8 mouse cellular contexts compared by ENCODE assay signal in the genomic region with DNA sequence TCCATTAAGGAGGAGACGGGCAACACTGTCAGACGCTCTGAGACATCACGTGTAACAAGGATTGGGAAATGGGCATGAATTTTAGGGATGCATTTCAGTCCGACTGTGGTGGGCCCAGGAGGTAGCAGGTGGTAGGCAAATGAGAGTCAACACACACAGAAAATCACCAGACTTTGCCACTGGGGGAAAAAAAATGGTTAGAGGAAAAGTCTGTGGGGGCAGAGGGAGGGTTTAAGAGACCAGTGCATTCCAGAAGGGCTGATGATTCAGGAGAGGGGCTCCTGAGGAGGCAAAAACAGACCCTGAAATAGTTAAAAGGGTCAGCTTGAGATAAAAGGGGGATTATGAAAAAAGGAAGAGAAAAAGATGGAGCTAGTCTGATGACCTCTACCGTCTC. TPM values are rescaled to one million over a fixed set of nuclear protein-coding genes. Genes with fewer than 3 reads are reported as not detected.
A peak's percentile ranks its signal among the peaks of the same experiment; 100 is the strongest.
DNase-seq lines count a peak whose midpoint lies in the region; ATAC-seq and TF ChIP-seq lines count a peak whose summit lies in the region.

No protein-coding gene starts in this region.

- no peaks in the 10 kb centered on the region; the same call in 1 of the 2 replicates for H3K36me3 ChIP-seq in heart, embryonic 14.5 days (ENCODE audit: control insufficient read depth, insufficient read depth, low read length)
- no peaks in the 10 kb centered on the region for H3K36me3 ChIP-seq in ES-E14 (ENCODE audit: control insufficient read depth, insufficient read depth, low read length, poor library complexity, severe bottlenecking)
- no peaks in the 10 kb centered on the region for H3K36me3 ChIP-seq in forebrain, embryonic 16.5 days (ENCODE audit: control insufficient read depth, insufficient read depth)
- no peaks in the 10 kb centered on the region for H3K36me3 ChIP-seq in liver, embryonic 16.5 days (ENCODE audit: control insufficient read depth, insufficient read depth)

- in situ Hi-C loops in ES-E14 (cut with MboI; ENCODE audit: low sequenced_read_pairs in 2 of 2, unreplicated experiment in 2 of 2) = loop anchor here in 1 of 2 experiments (25.0 kb wide), 1 partner anchor 1210 kb away; no protein-coding TSS in a partner anchor

- peak overlapping the region in 1 of 2 experiments; percentile 68; a peak in 2 of 4 replicates for H3K4me3 ChIP-seq in heart, embryonic 14.5 days (ENCODE audit: control insufficient read depth in 1 of 2, insufficient read depth in 1 of 2, low read depth in 1 of 2, low read length in 2 of 2)
- H3K4me3 ChIP-seq in ES-E14 (ENCODE audit: insufficient read depth in 1 of 2, low read depth in 1 of 2, low read length in 2 of 2, poor library complexity in 1 of 2, severe bottlenecking in 1 of 2) = peak overlapping the region in 1 of 2 experiments; percentile 92; a peak in 1 of 4 replicates
- peak overlapping the region; percentile 86; the same call in 1 of the 2 replicates for H3K4me3 ChIP-seq in forebrain, embryonic 16.5 days (replicated peaks; ENCODE audit: low read length)
- peak overlapping the region; percentile 90 for H3K4me3 ChIP-seq in liver, embryonic 16.5 days (ENCODE audit: low read depth, low read length)

- peak overlapping the region; percentile 61 for H3K4me2 ChIP-seq in heart, embryonic 14.5 days (ENCODE audit: low read length)
- peak overlapping the region; percentile 73 for H3K4me2 ChIP-seq in forebrain, embryonic 16.5 days (ENCODE audit: low read length)
- H3K4me2 ChIP-seq in liver, embryonic 16.5 days (ENCODE audit: low read depth, low read length) = peak overlapping the region; percentile 77

- DNase-seq in heart, postnatal 36 days = no peak
- DNase-seq in ES-E14 (ENCODE audit: low read depth, low spot score) = no peak
- DNase-seq in layer of hippocampus, postnatal 14 days (ENCODE audit: low spot score in 2 of 2) = no peak
- no peak for DNase-seq in frontal cortex, postnatal 25 days (ENCODE audit: low spot score in 2 of 2)

- intact Hi-C loops in heart, postnatal 36 days (cut with DNase I) = no loop called here

- no peak overlapping the region for H3K27ac ChIP-seq in heart, embryonic 14.5 days (replicated peaks in 1 of 2; ENCODE audit: control insufficient read depth in 1 of 2, insufficient read depth in 1 of 2, low read depth in 2 of 2, low read length in 2 of 2)
- no peak overlapping the region for H3K27ac ChIP-seq in ES-E14 (ENCODE audit: insufficient read depth, low read depth, low read length, poor library complexity, severe bottlenecking)
- H3K27ac ChIP-seq in forebrain, embryonic 16.5 days (ENCODE audit: low read length) = no peak overlapping the region
- no peak overlapping the region for H3K27ac ChIP-seq in liver, embryonic 16.5 days (ENCODE audit: low read length)

- no peaks in the 10 kb centered on the region for H3K27me3 ChIP-seq in heart, embryonic 14.5 days (ENCODE audit: control insufficient read depth, insufficient read depth, low read length)
- no peaks in the 10 kb centered on the region for H3K27me3 ChIP-seq in forebrain, embryonic 16.5 days (replicated peaks; ENCODE audit: control insufficient read depth, insufficient read depth, low read length)
- no peaks in the 10 kb centered on the region for H3K27me3 ChIP-seq in liver, embryonic 16.5 days (ENCODE audit: control insufficient read depth, insufficient read depth, low read depth, low read length)

- ATAC-seq in heart, embryonic 14.5 days (ENCODE audit: insufficient number of reproducible peaks, insufficient read depth, low FRiP score, low read depth) = no peak
- ATAC-seq in forebrain, embryonic 16.5 days = no peak
- no peak for ATAC-seq in liver, embryonic 16.5 days (ENCODE audit: low read depth)
- no peak for ATAC-seq in megakaryocyte-erythroid progenitor cell, adult 5-6 weeks (replicated peaks; ENCODE audit: low FRiP score, low TSS enrichment, poor library complexity, severe bottlenecking)

- H3K9me3 ChIP-seq in heart, embryonic 14.5 days (ENCODE audit: control insufficient read depth, low read length) = no peaks in the 10 kb centered on the region
- H3K9me3 ChIP-seq in ES-E14 (ENCODE audit: control insufficient read depth, insufficient read depth, low read depth, low read length) = no peaks in the 10 kb centered on the region
- H3K9me3 ChIP-seq in forebrain, embryonic 16.5 days (ENCODE audit: control insufficient read depth, low read length) = no peaks in the 10 kb centered on the region
- no peaks in the 10 kb centered on the region for H3K9me3 ChIP-seq in liver, embryonic 16.5 days (replicated peaks; ENCODE audit: control insufficient read depth, low read length)

- WGBS in heart, embryonic 14.5 days = 79% methylated on average over 5 of the region's 5 CpGs
- WGBS in forebrain, embryonic 16.5 days = 57% methylated on average over 5 of the region's 5 CpGs
- 71% methylated on average over 5 of the region's 5 CpGs for whole genome bisulfite sequencing in liver, embryonic 16.5 days (ENCODE audit: insufficient replicate concordance)

- H3K9ac ChIP-seq in heart, embryonic 14.5 days (ENCODE audit: low read length) = no peak overlapping the region
- H3K9ac ChIP-seq in ES-E14 (ENCODE audit: insufficient read depth, low read depth, low read length, poor library complexity, severe bottlenecking) = 0 out of 2 replicates have a peak overlapping the region, but pooled peaks have one; percentile 10
- no peak overlapping the region for H3K9ac ChIP-seq in forebrain, embryonic 16.5 days (replicated peaks; ENCODE audit: low read depth, low read length)
- peak overlapping the region; percentile 95 for H3K9ac ChIP-seq in liver, embryonic 16.5 days (ENCODE audit: low read depth, low read length)

- peaks cover 2 to 9% of the 10 kb centered on the region in 2 experiments; a peak in 3 of 4 replicates for H3K4me1 ChIP-seq in heart, embryonic 14.5 days (ENCODE audit: control insufficient read depth in 2 of 2, insufficient read depth in 2 of 2, low read length in 2 of 2)
- H3K4me1 ChIP-seq in ES-E14 (ENCODE audit: control insufficient read depth in 2 of 2, insufficient read depth in 2 of 2, low read length in 2 of 2, poor library complexity in 1 of 2) = peaks cover 3 to 9% of the 10 kb centered on the region in 2 experiments; a peak in 3 of 4 replicates
- H3K4me1 ChIP-seq in forebrain, embryonic 16.5 days (replicated peaks; ENCODE audit: control insufficient read depth, insufficient read depth, low read length) = peaks cover 15% of the 10 kb centered on the region
- H3K4me1 ChIP-seq in liver, embryonic 16.5 days (ENCODE audit: control insufficient read depth, low read depth, low read length) = peaks cover 14% of the 10 kb centered on the region

TF ChIP-seq in ES-E14, 5 proteins besides CTCF, POLR2A, EP300 and RAD21:
- no peak for TF ChIP-seq ZC3H11A (IDR thresholded peaks at IDR 0.05; ENCODE audit: borderline replicate concordance, low read depth, low read length)
- TF ChIP-seq CHD2 (IDR thresholded peaks at IDR 0.05; ENCODE audit: low read depth, low read length) = no peak
- no peak for TF ChIP-seq HCFC1 (IDR thresholded peaks at IDR 0.05; ENCODE audit: borderline replicate concordance, insufficient read depth, low read length)
- no peak for TF ChIP-seq MAFK (IDR thresholded peaks at IDR 0.05; ENCODE audit: insufficient read depth, low read depth, low read length)
- TF ChIP-seq ZNF384 (IDR thresholded peaks at IDR 0.05; ENCODE audit: low read depth, low read length) = no peak

RNA-seq across cellular contexts. Expression of gene Nsf, which starts 1.2 kb away (rescaled TPM):
- 26.6 and 26.8 TPM in 2 replicates for polyA plus RNA-seq in heart, embryonic 14.5 days (2014; fragmentation: Nextera tagmentation; extraction: Ambion mirVana)
- 10 to 100 TPM; 26.2 to 27.4 TPM for total RNA-seq in heart, postnatal 36 days (2021)
- 47.5 and 55.0 TPM in 2 replicates for total RNA-seq in ES-E14 (2012; rRNA removed)
- polyA plus RNA-seq in forebrain, embryonic 16.5 days (2015; fragmentation: Nextera tagmentation; extraction: Ambion mirVana) = 99.6 and 128 TPM in 2 replicates
- 20.2 and 25.8 TPM in 2 replicates for polyA plus RNA-seq in liver, embryonic 16.5 days (2015; fragmentation: Nextera tagmentation; extraction: Ambion mirVana)
- total RNA-seq in layer of hippocampus, postnatal 14 days (2021) = 1,000 to 10,000 TPM in 1 of 2 experiments, 100 to 1,000 TPM in 1; 994 to 1,064 TPM
- 44.6 and 58.6 TPM in 2 replicates for total RNA-seq in megakaryocyte-erythroid progenitor cell, adult 5-6 weeks (2014; fragmentation: Nextera tagmentation)
- total RNA-seq in megakaryocyte-erythroid progenitor cell, adult 5-6 weeks (2017) = 39.2 and 42.7 TPM in 2 replicates

RNA-seq across cellular contexts. Expression of gene Arf2, which starts 13.9 kb away (rescaled TPM):
- 60.0 and 66.0 TPM in 2 replicates for polyA plus RNA-seq in heart, embryonic 14.5 days (2014; fragmentation: Nextera tagmentation; extraction: Ambion mirVana)
- 10 to 100 TPM; 29.8 to 30.4 TPM for total RNA-seq in heart, postnatal 36 days (2021)
- total RNA-seq in ES-E14 (2012; rRNA removed) = 14.3 and 25.2 TPM in 2 replicates
- polyA plus RNA-seq in forebrain, embryonic 16.5 days (2015; fragmentation: Nextera tagmentation; extraction: Ambion mirVana) = 177 and 186 TPM in 2 replicates
- polyA plus RNA-seq in liver, embryonic 16.5 days (2015; fragmentation: Nextera tagmentation; extraction: Ambion mirVana) = 16.3 and 16.7 TPM in 2 replicates
- 10 to 100 TPM; 55.8 to 56.2 TPM for total RNA-seq in layer of hippocampus, postnatal 14 days (2021)
- total RNA-seq in megakaryocyte-erythroid progenitor cell, adult 5-6 weeks (2014; fragmentation: Nextera tagmentation) = 7.6 and 16.8 TPM in 2 replicates
- 13.9 and 27.0 TPM in 2 replicates for total RNA-seq in megakaryocyte-erythroid progenitor cell, adult 5-6 weeks (2017)

Comparison
In these comparisons a context has a peak if more than half of its experiments do, and no peak if none do; other contexts are left out.
1. H3K9ac ChIP-seq: peak in ES-E14 (single experiment) and liver, embryonic 16.5 days (single experiment); none in heart, embryonic 14.5 days (single experiment) and forebrain, embryonic 16.5 days (single experiment).
2. RNA of gene Nsf, which starts 1.2 kb away (total RNA-seq): 994 to 1,064 TPM in layer of hippocampus, postnatal 14 days; 47.5 to 55.0 TPM in ES-E14, 39.2 to 58.6 TPM in megakaryocyte-erythroid progenitor cell, adult 5-6 weeks and 26.2 to 27.4 TPM in heart, postnatal 36 days; every median in the first group is over 10 times any median in the second.
3. Peak in every context shown above with its lines, with median percentiles within 50 percentile points of each other: H3K4me2 ChIP-seq.